32 mouse cellular contexts compared by ENCODE assay signal in the genomic region with DNA sequence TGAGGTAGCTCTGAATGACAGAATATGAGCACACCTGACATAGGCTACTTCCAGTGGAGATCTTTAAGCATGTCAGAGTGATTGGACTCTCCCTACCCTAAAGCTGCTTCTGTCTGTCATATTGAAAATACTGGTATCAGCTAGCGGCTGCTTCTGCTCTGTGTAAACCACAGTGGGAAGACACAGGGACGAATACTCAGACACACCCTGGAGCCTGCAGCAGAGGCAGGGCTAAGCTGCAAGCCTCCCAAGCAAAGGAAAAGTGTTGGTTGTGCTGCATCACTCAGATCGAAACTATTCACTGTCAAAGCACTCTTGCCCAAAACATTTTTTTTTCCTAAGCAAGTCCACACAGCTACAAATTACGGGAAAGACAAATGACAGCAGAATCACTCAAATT.
A peak's percentile ranks its signal among the peaks of the same experiment; 100 is the strongest.
DNase-seq lines count a peak whose midpoint lies in the region; ATAC-seq lines count a peak whose summit lies in the region.
"Had no signal": no experiment of that assay in that cellular context is flagged by ENCODE, and none has a peak within 500 bp of the region (broad histone marks: within the 10 kb centered on the region; RNA-seq: fewer than 3 reads in every experiment).

No protein-coding gene starts in this region.

- 24% methylated on average over 4 of the region's 4 CpGs for WGBS in liver, embryonic 12.5 days (ENCODE audit: insufficient replicate concordance)

- H3K9me3 ChIP-seq in liver, embryonic 12.5 days (replicated peaks), result no peaks in the 10 kb centered on the region
- H3K9me3 ChIP-seq: embryonic facial prominence, embryonic 13.5 days; heart, embryonic 12.5 days; limb, embryonic 10.5 days; limb, embryonic 15.5 days; neural tube, embryonic 15.5 days had no signal

- H3K27ac ChIP-seq in liver, embryonic 12.5 days, result 0 out of 2 replicates have a peak overlapping the region, but pooled peaks have one; percentile 16
- H3K27ac ChIP-seq: embryonic facial prominence, embryonic 13.5 days; heart, adult 2 months; hindbrain, embryonic 14.5 days; limb, embryonic 10.5 days; limb, embryonic 15.5 days; macrophage; midbrain, embryonic 13.5 days; neural tube, embryonic 15.5 days had no signal

- H3K36me3 ChIP-seq in liver, embryonic 12.5 days, result no peaks in the 10 kb centered on the region
- H3K36me3 ChIP-seq: embryonic facial prominence, embryonic 13.5 days; heart, embryonic 12.5 days; limb, embryonic 10.5 days; limb, embryonic 15.5 days; midbrain, embryonic 13.5 days; neural tube, embryonic 15.5 days had no signal

- peak; percentile 16 for DNase-seq in 3T3-L1 (ENCODE audit: low read depth, low spot score)
- peak; percentile 14 for DNase-seq in CD4-positive, CD25-positive, alpha-beta regulatory T cell, adult 2 months (ENCODE audit: low read depth, low spot score)
- no peak for DNase-seq in left cerebral cortex, adult 18-20 months (ENCODE audit: low spot score in 2 of 2)
- DNase-seq in layer of hippocampus, adult 8-10 months (ENCODE audit: low spot score in 2 of 2), result no peak
- DNase-seq in layer of hippocampus, postnatal 10 days (ENCODE audit: low spot score in 2 of 2), result no peak
- no peak for DNase-seq in urinary bladder, postnatal 36 days (ENCODE audit: low spot score in 2 of 2)
- DNase-seq: adrenal gland, postnatal 10 days; B cell, adult 2 months; cerebellum, adult 9-10 months; cerebellum, postnatal 36 days; heart, adult 2 months; kidney, adult 11 months; kidney, postnatal 14 days; layer of hippocampus, postnatal 36 days; lung, adult 2 months; lung, postnatal 10 days; retina, postnatal 1 day; right cerebral cortex, postnatal 14 days; spleen, adult 18-20 months; thymus, postnatal 25 days had no signal

- no peak overlapping the region for H3K9ac ChIP-seq in liver, embryonic 12.5 days
- H3K9ac ChIP-seq: embryonic facial prominence, embryonic 13.5 days; heart, embryonic 12.5 days; hindbrain, embryonic 14.5 days; limb, embryonic 15.5 days; midbrain, embryonic 13.5 days; neural tube, embryonic 15.5 days had no signal

- peaks cover 16% of the 10 kb centered on the region for H3K4me1 ChIP-seq in liver, embryonic 12.5 days
- H3K4me1 ChIP-seq: embryonic facial prominence, embryonic 13.5 days; heart, embryonic 12.5 days; limb, embryonic 15.5 days had no signal

- ATAC-seq in activated CD4-positive, CD25-positive, alpha-beta regulatory T cell, adult 4 months, result peak; percentile 7
- 0 out of 2 replicates have a peak, but pooled peaks have one; percentile 24 for ATAC-seq in liver, embryonic 12.5 days
- ATAC-seq: forebrain, embryonic 16.5 days; midbrain, embryonic 13.5 days had no signal

- H3K4me2 ChIP-seq in liver, embryonic 12.5 days, result no peak overlapping the region
- H3K4me2 ChIP-seq: embryonic facial prominence, embryonic 13.5 days; heart, embryonic 12.5 days; hindbrain, embryonic 14.5 days; limb, embryonic 15.5 days; midbrain, embryonic 13.5 days; neural tube, embryonic 15.5 days had no signal

- no peaks in the 10 kb centered on the region for H3K27me3 ChIP-seq in liver, embryonic 12.5 days (replicated peaks)
- H3K27me3 ChIP-seq: embryonic facial prominence, embryonic 13.5 days; heart, embryonic 12.5 days; limb, embryonic 15.5 days; midbrain, embryonic 13.5 days; neural tube, embryonic 15.5 days had no signal

- H3K4me3 ChIP-seq in liver, embryonic 12.5 days, result no peak overlapping the region
- H3K4me3 ChIP-seq: embryonic facial prominence, embryonic 13.5 days; erythroblast, embryonic 14.5 days; heart, adult 2 months; heart, embryonic 12.5 days; limb, embryonic 10.5 days; limb, embryonic 15.5 days; midbrain, embryonic 13.5 days; neural tube, embryonic 15.5 days had no signal

Comparison
In these comparisons a context has a peak if more than half of its experiments do, and no peak if none do; other contexts are left out.
1. DNase-seq: peak in 3T3-L1 (single experiment) and CD4-positive, CD25-positive, alpha-beta regulatory T cell, adult 2 months (single experiment); none in left cerebral cortex, adult 18-20 months (0 of 2), layer of hippocampus, adult 8-10 months (0 of 2), layer of hippocampus, postnatal 10 days (0 of 2) and urinary bladder, postnatal 36 days (0 of 2).